Mouse (Mus musculus) bone marrow, adult 2 months (tissue): ENCODE measurements around the gene Stip1. TPM values are rescaled to one million over a fixed set of nuclear protein-coding genes. Genes with fewer than 3 reads are reported as not detected.

Source experiments
- H3K27ac ChIP-seq: fragments of 200-500 bp; 2 replicates; pipeline ENCODE4 v1.5.1; 2012; ENCODE audit warnings: low read depth, mild to moderate bottlenecking, control low read depth, inconsistent platforms, low read length; ENCODE audit not compliant: control insufficient read depth, poor library complexity, insufficient read depth
- H3K4me1 ChIP-seq: fragments of 200-500 bp; 2 replicates; pipeline ENCODE4 v1.6.1; 2011; ENCODE audit warnings: low read length; ENCODE audit not compliant: control insufficient read depth, insufficient read depth
- H3K4me3 ChIP-seq: fragments of 200-500 bp; replicated peaks from 2 replicates; pipeline ENCODE3; 2011; ENCODE audit warnings: mild to moderate bottlenecking, low read depth, low read length, control low read depth; ENCODE audit not compliant: control insufficient read depth
- CTCF ChIP-seq: fragments of 200-500 bp; IDR thresholded peaks from 2 replicates; pipeline ENCODE4 v1.5.1; 2011; ENCODE audit warnings: low read length, control low read depth; ENCODE audit not compliant: control insufficient read depth, insufficient read depth
- POLR2A ChIP-seq: fragments of 200-500 bp; IDR thresholded peaks from 2 replicates; pipeline ENCODE4 v1.6.1; 2011; ENCODE audit warnings: low read depth, mild to moderate bottlenecking, control low read depth, low read length, borderline replicate concordance; ENCODE audit not compliant: control insufficient read depth
- WGBS: fragments of 180-500 bp; shearing (Covaris S2); methylation state at CpG from one replicate; pipeline ENCODE4 v1.1.7; 2018; 5-methylcytosine and 5-hydroxymethylcytosine counted together
- polyA plus RNA-seq: library from polyadenylated mRNA; stranded (reverse); fragments of >200 nt; gene quantifications from 2 replicates; pipeline ENCODE4 v1.2.4, GENCODE M21; 2011; ENCODE audit warnings: low replicate concordance; ENCODE audit not compliant: missing spikeins, insufficient read depth, insufficient read length

Gene Stip1
- polyA plus RNA-seq, 1 experiment, result 95.7 TPM

GRCm38 (mm10) chr19:6987904-6988285 is 51.9 kb downstream of the Stip1 start:
- WGBS, result 15% methylated on average over 8 of the region's 8 CpGs
- H3K4me1 ChIP-seq, result peaks cover 3% of the 10 kb centered on the region
- H3K4me3 ChIP-seq, result peak overlapping the region; percentile 58
- no peak for TF ChIP-seq POLR2A
- no peak for TF ChIP-seq CTCF
- H3K27ac ChIP-seq, result no peak overlapping the region

- Histone ChIP-seq H3K4me3 (peak within 1 kb of the TSS; percentile 62), H3K4me1 (peaks cover 3% of the 10 kb centered on the region), H3K27ac (peak within 1 kb of the TSS; percentile 29; the same call in 1 of the 2 replicates)
- WGBS, result 1% methylated on average over 84 of the region's 85 CpGs
- no peak for TF ChIP-seq CTCF
- TF ChIP-seq POLR2A, result no peak; the same call in 1 of the 2 replicates
These were observed 52.5 kb downstream of the Stip1 start, which contains the start of gene Vegfb for GRCm38 (mm10) chr19:6987061-6987903. Vegfb (minus strand) TSS chr19:6987651.

GRCm38 (mm10) chr19:6985951-6986708 is 53.6 kb downstream of the Stip1 start:
- 63% methylated on average over 10 of the region's 10 CpGs for WGBS
- Histone ChIP-seq H3K4me1 (peaks cover 3% of the 10 kb centered on the region), H3K4me3 (no peak overlapping the region), H3K27ac (no peak overlapping the region)
- TF ChIP-seq CTCF (no peak), POLR2A (no peak)

- Histone ChIP-seq H3K27ac (no peak overlapping the region), H3K4me3 (no peak overlapping the region), H3K4me1 (peaks cover 3% of the 10 kb centered on the region)
- 95% methylated on average over 19 of the region's 19 CpGs for whole genome bisulfite sequencing
- TF ChIP-seq POLR2A, result no peak
- TF ChIP-seq CTCF, result no peak
These were observed 54.5 kb downstream of the Stip1 start for GRCm38 (mm10) chr19:6985300-6985699.

- H3K4me3 ChIP-seq, result no peak overlapping the region
- WGBS, result 95% methylated on average over 5 of the region's 5 CpGs
- no peak for TF ChIP-seq CTCF
- no peak for TF ChIP-seq POLR2A
- no peak overlapping the region for H3K27ac ChIP-seq
- peaks cover 3% of the 10 kb centered on the region for H3K4me1 ChIP-seq
These were observed 56.1 kb downstream of the Stip1 start for GRCm38 (mm10) chr19:6983621-6984020.

- WGBS, result 84% methylated on average over 4 of the region's 4 CpGs
- TF ChIP-seq CTCF (no peak), POLR2A (no peak)
- Histone ChIP-seq H3K27ac (no peak overlapping the region), H3K4me1 (peaks cover 3% of the 10 kb centered on the region), H3K4me3 (no peak overlapping the region)
These were observed 58.3 kb downstream of the Stip1 start for GRCm38 (mm10) chr19:6981465-6981864.

GRCm38 (mm10) chr19:6980381-6981093 is 59.2 kb downstream of the Stip1 start, which contains the start of gene Fkbp2:
Fkbp2 (minus strand) TSS chr19:6980501.
- H3K27ac ChIP-seq, result peak within 1 kb of the TSS; percentile 80
- TF ChIP-seq POLR2A (peak; percentile 86), CTCF (no peak)
- peaks cover 3% of the 10 kb centered on the region; the same call in 1 of the 2 replicates for H3K4me1 ChIP-seq
- H3K4me3 ChIP-seq, result peak within 1 kb of the TSS; percentile 86
- under 1% methylated on average over 38 of the region's 38 CpGs for WGBS
